Comparison of ENCODE assay signal across 16 mouse cellular contexts in genomic region chr12:108942203-108942923, GRCm38 (mm10). TPM values are rescaled to one million over a fixed set of nuclear protein-coding genes. Genes with fewer than 3 reads are reported as not detected.
DNase-seq lines count a peak whose midpoint lies in the region; ATAC-seq and TF ChIP-seq lines count a peak whose summit lies in the region.
"Had no signal": no experiment of that assay in that cellular context is flagged by ENCODE, and none has a peak within 500 bp of the region (broad histone marks: within the 10 kb centered on the region; RNA-seq: fewer than 3 reads in every experiment).

No protein-coding gene starts in this region.

- H3K4me3 ChIP-seq in kidney, postnatal 0 days (replicated peaks; ENCODE audit: low read depth, low read length): no peak overlapping the region
- H3K4me3 ChIP-seq in kidney, adult 2 months (ENCODE audit: insufficient read depth, low read depth, low read length): no peak overlapping the region
- peak overlapping the region; percentile 61 for H3K4me3 ChIP-seq in testis, adult 2 months (ENCODE audit: control insufficient read depth, low read depth, low read length)
- H3K4me3 ChIP-seq: erythroblast, embryonic 14.5 days; limb, embryonic 10.5 days had no signal

- H3K27me3 ChIP-seq in kidney, postnatal 0 days (ENCODE audit: insufficient read depth, low read length): no peaks in the 10 kb centered on the region
- no peaks in the 10 kb centered on the region for H3K27me3 ChIP-seq in kidney, adult 2 months (replicated peaks; ENCODE audit: control insufficient read depth, insufficient read depth, low read length)
- H3K27me3 ChIP-seq in testis, adult 2 months (ENCODE audit: control insufficient read depth, insufficient read depth, low read length): no peaks in the 10 kb centered on the region
- H3K27me3 ChIP-seq: CH12.LX had no signal

- no peak overlapping the region for H3K4me2 ChIP-seq in kidney, postnatal 0 days (ENCODE audit: low read length)

- H3K4me1 ChIP-seq in kidney, postnatal 0 days (replicated peaks; ENCODE audit: insufficient read depth, low read length): no peaks in the 10 kb centered on the region
- no peaks in the 10 kb centered on the region for H3K4me1 ChIP-seq in kidney, adult 2 months (ENCODE audit: control insufficient read depth, insufficient read depth, low read length)
- H3K4me1 ChIP-seq in testis, adult 2 months (ENCODE audit: control insufficient read depth, insufficient read depth, low read length): no peaks in the 10 kb centered on the region
- H3K4me1 ChIP-seq: limb, embryonic 10.5 days had no signal

- TF ChIP-seq CTCF in kidney, postnatal 0 days (IDR thresholded peaks at IDR 0.05; ENCODE audit: low read depth): peak; percentile 5; the same call in 1 of the 2 replicates
- no peak for TF ChIP-seq CTCF in kidney, adult 2 months (conservative IDR thresholded peaks at IDR 0.05; ENCODE audit: insufficient read depth, insufficient read length, low read depth, low read length)
- TF ChIP-seq CTCF in testis, adult 2 months (IDR thresholded peaks at IDR 0.05; ENCODE audit: control insufficient read depth, insufficient read depth, insufficient replicate concordance, low read depth, low read length): no peak

- no peaks in the 10 kb centered on the region for H3K36me3 ChIP-seq in kidney, postnatal 0 days (ENCODE audit: insufficient read depth, low read length)
- no peaks in the 10 kb centered on the region for H3K36me3 ChIP-seq in kidney, adult 2 months (ENCODE audit: control insufficient read depth, insufficient read depth, low read length)
- no peaks in the 10 kb centered on the region for H3K36me3 ChIP-seq in testis, adult 2 months (ENCODE audit: control insufficient read depth, insufficient read depth, low read length)
- H3K36me3 ChIP-seq: limb, embryonic 10.5 days had no signal

- ATAC-seq in kidney, postnatal 0 days (replicated peaks; ENCODE audit: low FRiP score, low read depth): no peak
- ATAC-seq: forebrain, embryonic 14.5 days; liver, postnatal 0 days had no signal

- DNase-seq in kidney, postnatal 0 days (ENCODE audit: low spot score): no peak
- DNase-seq in kidney, adult 2 months: no peak
- DNase-seq in testis, postnatal 14 days (ENCODE audit: low spot score): no peak
- DNase-seq in adipocyte (ENCODE audit: low spot score): peak; percentile 18
- no peak for DNase-seq in gastrocnemius, adult 18-20 months (ENCODE audit: low spot score)
- DNase-seq in thymus, postnatal 10 days (ENCODE audit: low spot score in 2 of 2): no peak
- DNase-seq: cerebellum, adult 8-10 months; kidney, adult 18-20 months; kidney, postnatal 14 days; liver, postnatal 0 days; right cerebral cortex, postnatal 14 days had no signal

- no peak overlapping the region for H3K9ac ChIP-seq in kidney, postnatal 0 days (ENCODE audit: low read depth, low read length)
- H3K9ac ChIP-seq: liver, postnatal 0 days had no signal

- H3K27ac ChIP-seq in kidney, postnatal 0 days: no peak overlapping the region
- H3K27ac ChIP-seq in kidney, adult 2 months (ENCODE audit: insufficient read depth, low read depth, low read length): no peak overlapping the region
- no peak overlapping the region for H3K27ac ChIP-seq in testis, adult 2 months (ENCODE audit: control insufficient read depth, insufficient read depth, low read depth, low read length)
- H3K27ac ChIP-seq: limb, embryonic 10.5 days had no signal

- 90% methylated on average over 14 of the region's 14 CpGs for WGBS in kidney, postnatal 0 days
- WGBS in kidney, adult 2 months: 92% methylated on average over 14 of the region's 14 CpGs

- no peak for TF ChIP-seq POLR2A in kidney, adult 2 months (IDR thresholded peaks at IDR 0.05; ENCODE audit: low read depth, low read length)
- no peak for TF ChIP-seq POLR2A in testis, adult 2 months (IDR thresholded peaks at IDR 0.05; ENCODE audit: control insufficient read depth, low read depth, low read length)

- H3K9me3 ChIP-seq in kidney, postnatal 0 days (replicated peaks; ENCODE audit: low read length): no peaks in the 10 kb centered on the region
- H3K9me3 ChIP-seq: limb, embryonic 10.5 days had no signal

RNA-seq across cellular contexts. Expression of gene Wars, which starts 48.4 kb away (rescaled TPM):
- 67.3 and 72.7 TPM in 2 replicates for polyA plus RNA-seq in kidney, postnatal 0 days (2015; fragmentation: Nextera tagmentation; extraction: Ambion mirVana)
- 54.4 and 57.2 TPM in 2 replicates for polyA plus RNA-seq in kidney, adult 2 months (2012; rRNA removed)
- polyA plus RNA-seq in testis, adult 2 months (2012; rRNA removed): 27.4 and 43.7 TPM in 2 replicates
- total RNA-seq in gastrocnemius, adult 18-20 months (2021): 10 to 100 TPM; 23.5 to 29.2 TPM

RNA-seq across cellular contexts. Expression of gene Wdr25, which starts 48.9 kb away (rescaled TPM):
- 5.3 and 6.6 TPM in 2 replicates for polyA plus RNA-seq in kidney, postnatal 0 days (2015; fragmentation: Nextera tagmentation; extraction: Ambion mirVana)
- 19.5 and 21.3 TPM in 2 replicates for polyA plus RNA-seq in kidney, adult 2 months (2012; rRNA removed)
- 13.2 and 15.0 TPM in 2 replicates for polyA plus RNA-seq in testis, adult 2 months (2012; rRNA removed)
- total RNA-seq in gastrocnemius, adult 18-20 months (2021): 1 to 10 TPM; 2.7 to 4.1 TPM
